Mouse (Mus musculus) G1E-ER4 (cell line): ENCODE data around the gene Zcchc3. TPM values are rescaled to one million over a fixed set of nuclear protein-coding genes. Genes with fewer than 3 reads are reported as not detected.

Experiments
- GATA1 ChIP-seq: IDR thresholded peaks from one replicate; pipeline ENCODE4 v1.8.0; 2012; ENCODE audit warnings: low read length, inconsistent platforms
- polyA plus RNA-seq: library from polyadenylated mRNA; stranded (reverse); fragments of >175 nt; gene quantifications from 2 replicates; pipeline ENCODE4 v1.2.3, GENCODE M21; 2012

The Zcchc3 gene
- polyA plus RNA-seq = 23.4 and 24.1 TPM in 2 replicates

DNA sequence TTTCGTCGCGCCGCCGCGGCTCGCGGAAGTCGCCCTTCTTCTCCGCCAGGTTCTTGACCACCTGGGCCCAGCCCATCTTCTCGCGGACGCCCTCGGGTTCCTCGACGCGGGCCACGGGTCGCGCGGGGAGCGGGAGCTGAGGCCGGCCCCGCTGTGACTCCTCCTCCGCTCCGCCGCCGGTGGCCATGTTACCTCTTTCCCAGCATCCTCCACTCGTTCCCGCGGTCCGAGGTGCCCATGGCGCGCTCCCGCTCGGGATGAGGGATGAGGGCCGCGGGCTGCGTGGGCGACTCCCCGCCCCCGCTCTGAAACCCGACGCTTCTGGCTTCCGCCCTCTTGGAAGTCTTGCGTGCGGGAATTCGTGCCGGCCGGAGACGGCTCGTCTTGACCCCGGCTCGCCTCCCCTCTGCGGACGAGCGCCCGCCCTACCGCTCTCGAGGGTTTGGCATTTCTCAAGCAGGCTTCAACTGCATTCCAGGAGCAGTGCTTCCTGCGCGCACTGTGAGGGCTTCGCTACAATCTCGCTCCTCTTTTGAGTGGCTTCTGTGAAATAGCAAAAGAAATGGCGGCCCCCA lies at the start of gene Zcchc3:
TSS of gene Zcchc3 (minus strand) at position 437 of the 575 bp plus-strand sequence.
- no peak for TF ChIP-seq GATA1

DNA sequence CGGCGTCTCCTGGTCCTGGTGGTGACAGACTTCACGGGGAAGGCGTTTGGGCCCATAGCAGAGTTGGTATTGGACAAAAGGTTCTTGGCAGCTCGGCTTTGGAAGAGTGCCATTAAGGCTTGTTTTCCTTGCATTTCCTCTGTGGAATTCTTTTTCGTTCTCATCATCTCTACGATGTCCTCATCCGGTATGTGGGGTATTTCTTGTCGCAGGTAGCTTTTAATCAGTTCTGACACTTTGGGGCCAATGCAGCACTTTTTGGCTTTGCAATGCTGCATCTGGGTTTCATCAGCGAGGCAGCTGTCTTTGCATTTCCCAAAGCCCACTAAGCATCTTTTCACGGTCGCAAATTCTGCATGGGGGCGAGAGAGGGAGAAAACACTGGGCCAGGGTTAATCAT lies 44.4 kb upstream of the Zcchc3 start:
- TF ChIP-seq GATA1 = no peak

DNA sequence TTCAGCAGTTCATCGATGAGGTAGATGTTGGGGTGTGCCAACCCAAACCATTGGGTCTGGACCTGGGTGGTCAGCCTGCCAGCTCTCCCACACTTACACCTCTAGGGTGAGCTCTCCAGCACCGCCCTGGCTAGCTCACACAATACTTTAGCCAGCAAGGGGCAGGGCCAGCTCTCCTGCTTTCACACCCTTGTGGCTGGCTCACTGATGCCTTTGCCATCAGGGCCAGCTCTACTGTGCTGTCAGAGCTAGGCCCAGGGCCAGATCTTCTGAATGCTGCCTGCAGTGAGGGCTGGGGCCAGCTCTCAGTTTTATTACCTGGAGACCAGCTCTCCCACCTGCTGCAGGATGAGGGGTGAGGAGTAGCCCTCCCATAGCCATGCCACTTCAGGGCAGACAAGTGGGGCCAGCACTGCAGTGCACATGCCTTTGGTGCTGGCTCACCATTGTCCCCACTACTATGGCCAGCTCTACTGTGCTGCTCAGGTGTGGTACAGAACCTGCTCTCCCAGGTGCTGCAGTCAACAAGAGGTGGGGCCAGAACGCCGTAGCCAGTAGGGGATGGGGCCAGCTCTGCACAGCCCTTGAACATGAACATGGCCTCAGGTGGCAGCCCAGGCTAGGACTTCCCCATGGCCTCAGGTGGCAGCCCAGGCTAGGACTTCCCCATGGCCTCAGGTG lies 37.4 kb upstream of the Zcchc3 start:
- no peak for TF ChIP-seq GATA1

DNA sequence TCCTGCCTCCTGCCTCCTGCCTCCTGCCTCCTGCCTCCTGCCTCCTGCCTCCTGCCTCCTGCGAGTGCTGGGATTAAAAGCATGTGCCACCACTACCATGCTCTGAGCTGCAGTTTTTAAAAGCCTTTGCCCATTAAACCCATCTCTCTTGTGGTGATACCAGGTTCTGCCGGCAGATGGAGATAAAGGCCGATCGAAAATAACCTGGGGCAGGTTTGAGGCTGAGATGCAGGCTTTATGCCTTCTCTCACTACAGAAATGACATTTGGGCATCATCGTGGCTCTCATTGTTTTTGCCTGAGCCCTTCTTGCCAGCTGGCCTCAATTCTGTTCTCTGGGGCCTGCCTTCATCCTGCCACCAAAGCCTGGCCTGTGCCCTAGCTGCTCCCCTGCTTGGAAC lies 35.4 kb upstream of the Zcchc3 start:
- TF ChIP-seq GATA1 = no peak

DNA sequence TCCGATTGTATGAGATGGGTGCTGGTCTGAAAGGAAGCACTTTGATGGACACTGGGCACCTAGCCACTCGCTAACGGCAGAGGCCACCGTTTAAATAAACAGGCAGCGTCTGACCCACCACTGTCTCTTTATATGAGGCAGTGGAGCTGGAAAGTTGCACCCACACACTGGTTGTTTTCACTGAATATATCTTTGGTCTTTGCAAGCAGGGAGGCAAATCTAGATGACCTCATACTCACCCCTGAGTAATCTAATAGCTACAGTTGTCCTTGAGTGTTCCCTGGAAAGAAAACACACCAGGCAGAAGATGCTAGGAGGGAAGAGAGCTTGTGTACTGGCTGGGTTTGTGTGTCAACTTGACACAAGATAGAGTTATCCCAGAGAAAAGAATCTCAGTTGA lies 32.6 kb upstream of the Zcchc3 start:
- TF ChIP-seq GATA1 = no peak

DNA sequence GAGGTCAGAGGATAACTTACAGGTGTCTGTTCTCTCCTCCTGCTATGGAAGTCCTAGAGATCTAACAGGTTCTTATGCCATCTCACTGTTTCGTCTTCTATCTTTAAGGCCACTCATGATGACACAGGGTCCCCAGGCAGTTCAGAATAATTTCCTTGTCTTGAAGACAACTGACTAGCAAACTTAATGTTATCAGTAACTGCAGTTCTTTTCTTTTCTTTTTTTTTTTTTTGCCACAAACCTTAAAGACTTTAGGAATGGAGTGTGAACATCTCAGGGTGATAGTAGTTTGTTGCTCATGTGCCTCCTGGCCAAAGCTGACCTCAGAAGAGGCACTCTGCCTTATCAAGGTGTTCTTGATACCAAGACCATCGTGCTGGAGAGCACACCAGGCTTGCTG lies 31.8 kb upstream of the Zcchc3 start:
- TF ChIP-seq GATA1 = no peak

DNA sequence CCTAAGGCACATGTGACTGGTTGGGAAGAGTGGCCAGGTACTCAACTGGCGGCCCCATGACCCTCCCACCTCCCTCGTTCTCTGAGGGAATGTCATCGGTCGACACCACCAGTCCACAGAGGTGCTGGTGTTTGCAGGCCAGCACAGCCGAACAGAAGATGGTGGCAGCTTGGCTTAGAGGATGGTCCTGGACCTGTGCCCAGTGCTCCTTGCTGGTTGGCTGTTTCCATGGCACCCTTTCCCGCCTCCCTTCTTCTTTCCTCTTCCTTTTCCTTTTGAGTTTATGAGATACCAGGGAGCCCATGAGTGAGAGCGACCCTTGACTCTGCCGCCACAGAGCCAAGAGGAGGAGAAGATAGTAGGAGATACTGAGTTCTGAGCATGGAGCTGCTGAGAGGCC lies 28.5 kb upstream of the Zcchc3 start:
- no peak for TF ChIP-seq GATA1

DNA sequence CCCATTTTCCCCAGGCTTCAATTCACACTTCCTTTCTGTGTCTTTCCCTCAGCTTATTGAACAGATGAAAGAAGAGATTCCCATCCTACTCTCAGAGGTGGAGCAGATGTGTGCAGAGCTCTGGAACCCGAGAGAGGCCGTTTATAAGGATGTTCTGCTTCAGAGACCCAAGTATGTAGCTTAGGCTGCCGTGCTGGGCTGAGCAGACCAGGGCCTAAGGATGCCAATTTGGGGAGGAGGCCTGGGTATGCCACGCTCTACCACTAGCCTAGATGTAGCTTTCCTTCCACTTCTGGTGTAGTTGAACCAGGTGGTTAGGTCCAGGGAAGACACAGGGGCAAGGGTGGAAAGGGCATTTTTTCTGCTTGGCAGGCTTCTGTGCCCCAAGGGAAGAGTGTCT lies 27.5 kb upstream of the Zcchc3 start:
- TF ChIP-seq GATA1 = no peak

DNA sequence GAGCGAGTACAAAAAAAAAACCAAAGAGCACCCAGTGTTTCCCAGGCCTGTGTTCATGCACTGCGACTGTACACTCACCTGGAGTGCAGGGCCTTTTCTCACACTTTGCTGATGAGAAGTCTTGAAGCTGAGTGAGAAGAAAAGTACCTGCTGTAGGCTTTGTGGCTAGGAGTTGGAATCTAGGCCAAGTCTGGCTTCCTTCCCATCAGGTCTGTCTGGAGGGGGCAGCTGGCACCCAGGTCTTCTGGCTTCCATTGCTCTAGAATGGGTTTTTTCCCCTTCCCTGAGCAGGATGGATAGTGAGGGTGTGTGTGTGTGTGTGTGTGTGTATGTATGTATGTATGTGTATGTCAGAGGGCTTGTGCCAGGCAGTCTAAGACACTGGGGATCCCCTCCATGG lies 25.0 kb upstream of the Zcchc3 start:
- TF ChIP-seq GATA1 = no peak

DNA sequence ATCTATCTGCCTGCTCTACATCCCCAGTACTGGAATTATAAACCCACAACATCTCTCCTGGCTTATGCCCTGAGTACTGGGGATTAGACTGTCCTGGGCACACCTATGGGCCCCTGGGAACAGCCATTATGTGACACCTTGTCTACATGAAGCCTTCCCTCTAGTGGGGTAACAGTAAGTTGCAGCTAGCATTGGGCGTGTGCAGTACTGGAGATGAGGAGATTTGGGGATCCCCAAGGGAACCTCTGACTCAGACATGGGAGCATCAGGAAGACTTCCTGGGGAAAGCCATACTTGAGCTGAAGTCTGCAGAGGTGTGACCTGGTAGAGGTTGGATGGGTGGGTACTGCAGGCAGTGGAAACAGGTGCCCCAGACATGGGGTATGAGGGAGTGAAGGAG lies 24.1 kb upstream of the Zcchc3 start:
- TF ChIP-seq GATA1 = no peak

DNA sequence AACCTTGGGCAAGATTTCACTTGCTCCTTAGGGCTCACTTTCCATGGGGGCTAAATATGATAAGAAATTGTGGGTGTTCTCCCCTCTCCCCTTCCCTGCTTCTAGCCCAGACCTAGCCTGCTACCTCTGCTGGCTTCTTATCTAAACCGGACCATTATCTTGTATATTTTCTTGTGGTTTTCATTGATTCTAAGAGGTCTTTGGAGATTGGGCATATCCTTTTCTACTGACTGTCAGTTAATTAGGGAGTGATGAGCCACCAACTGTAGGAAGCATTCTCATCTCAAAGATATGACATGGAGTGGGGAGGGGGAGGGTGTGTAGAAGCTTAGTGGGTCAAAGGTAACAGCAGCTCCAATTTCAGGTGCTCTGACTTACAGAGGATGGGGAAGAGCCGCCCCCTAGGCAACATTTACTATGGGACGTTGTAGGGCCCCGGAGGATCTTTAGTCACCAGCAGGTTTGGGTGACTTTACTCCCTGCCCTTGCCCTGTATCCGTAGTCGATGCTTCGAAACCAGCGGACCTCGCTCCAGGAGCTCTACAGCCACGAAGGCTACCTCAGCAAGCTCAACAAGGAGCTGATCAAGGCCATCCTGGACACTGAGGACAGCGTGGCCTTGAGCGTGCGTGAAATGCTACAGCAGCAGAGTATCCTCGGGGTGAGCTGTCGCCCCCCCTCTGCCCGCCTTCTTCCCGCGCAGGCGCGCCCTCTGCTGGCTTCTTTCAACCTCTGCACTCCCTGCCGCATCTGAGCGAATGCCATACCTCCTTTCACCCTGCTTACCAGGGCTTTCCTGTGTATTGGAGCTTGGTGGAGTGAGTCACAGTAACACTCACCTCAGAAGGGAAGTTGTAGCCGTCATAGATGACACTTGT lies 22.4 kb upstream of the Zcchc3 start:
- no peak for TF ChIP-seq GATA1

DNA sequence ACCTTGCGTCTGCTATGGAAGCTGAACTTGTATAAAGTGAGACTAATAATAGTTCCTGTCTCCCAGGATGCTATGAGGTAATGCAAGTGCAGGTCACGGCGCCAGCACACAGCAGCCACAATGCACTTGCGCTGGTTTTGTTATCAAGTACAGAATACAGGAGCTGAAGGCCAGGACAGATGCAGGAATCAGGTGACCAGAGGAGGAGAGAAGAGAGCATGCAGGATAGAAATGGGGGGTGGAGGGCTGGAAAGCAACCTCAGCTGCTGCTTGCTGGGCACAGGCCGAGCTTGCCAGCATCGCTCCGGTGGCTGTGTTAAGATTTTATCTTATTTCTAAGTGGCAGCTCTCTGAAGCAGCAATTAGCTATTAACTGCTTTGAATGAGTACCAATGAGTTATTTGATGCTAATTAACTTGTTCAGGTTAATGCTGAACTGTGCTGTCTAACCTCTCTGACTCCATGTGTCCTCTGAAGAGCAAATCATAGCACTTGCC lies 21.6 kb upstream of the Zcchc3 start:
- no peak for TF ChIP-seq GATA1

DNA sequence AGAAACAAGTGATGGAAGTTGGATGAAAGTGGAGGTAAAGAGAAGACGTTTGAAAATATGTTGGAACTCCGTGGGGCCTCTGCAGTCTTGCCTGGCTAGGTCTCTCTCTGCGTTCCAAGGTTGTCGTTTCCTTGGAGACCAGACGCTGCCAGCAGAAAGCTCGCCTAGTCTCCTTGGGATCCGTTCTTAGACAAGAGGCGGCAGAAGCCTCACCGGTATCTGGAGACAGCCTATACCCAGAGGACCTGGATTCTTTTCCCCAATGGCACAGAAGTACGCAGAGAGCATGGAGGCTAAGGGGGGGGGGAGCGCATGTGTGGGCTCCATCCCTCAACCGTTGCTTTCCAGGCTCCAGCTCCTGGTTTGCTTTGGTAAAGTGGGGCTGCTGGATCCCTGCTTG lies 12.7 kb upstream of the Zcchc3 start:
- TF ChIP-seq GATA1 = no peak

DNA sequence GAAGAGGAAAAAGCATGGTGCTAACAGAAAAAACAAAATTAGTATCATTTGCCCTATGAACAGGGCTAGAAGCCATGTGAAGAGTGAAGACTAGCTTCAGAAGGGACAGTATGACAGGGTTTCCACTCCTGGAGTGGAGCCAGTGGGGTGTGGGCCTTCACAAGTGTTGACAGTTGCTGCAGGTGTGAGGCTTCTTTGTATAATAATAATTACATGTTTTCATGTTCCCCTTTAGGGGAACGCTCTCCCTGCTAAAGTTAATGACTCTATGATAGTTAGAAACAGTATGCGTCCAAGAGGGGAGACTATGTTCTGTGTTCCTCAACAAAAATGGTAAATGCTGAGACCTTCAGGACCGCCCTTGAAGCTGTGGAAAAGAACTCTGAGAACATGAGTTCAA lies 959 bp upstream of the Zcchc3 start:
- TF ChIP-seq GATA1 = no peak

DNA sequence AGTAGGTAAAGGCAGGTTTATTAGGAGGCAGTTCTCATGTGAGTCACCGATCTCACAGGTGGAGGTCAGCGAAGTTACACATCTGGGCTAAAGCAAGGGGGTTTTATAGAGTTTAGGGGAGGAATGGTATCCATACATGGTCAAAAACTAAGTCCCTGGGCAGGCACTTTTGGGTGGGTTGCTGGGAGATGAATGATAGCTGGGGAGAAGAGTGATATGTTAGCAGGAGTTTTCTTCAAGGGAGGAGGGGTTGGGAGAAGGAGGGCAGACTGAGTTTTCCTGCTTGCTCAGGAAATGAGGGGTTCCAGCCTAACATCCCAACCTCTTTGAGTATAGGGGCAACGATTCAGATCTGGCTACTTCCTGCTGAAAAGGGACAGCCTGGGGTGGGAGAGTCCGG lies 460 bp upstream of the Zcchc3 start, which contains the start of gene 6820408C15Rik:
TSS of gene 6820408C15Rik (plus strand) at position 301 of the 400 bp plus-strand sequence.
- no peak for TF ChIP-seq GATA1
